14 mouse cellular contexts compared by ENCODE assay signal in the genomic region with DNA sequence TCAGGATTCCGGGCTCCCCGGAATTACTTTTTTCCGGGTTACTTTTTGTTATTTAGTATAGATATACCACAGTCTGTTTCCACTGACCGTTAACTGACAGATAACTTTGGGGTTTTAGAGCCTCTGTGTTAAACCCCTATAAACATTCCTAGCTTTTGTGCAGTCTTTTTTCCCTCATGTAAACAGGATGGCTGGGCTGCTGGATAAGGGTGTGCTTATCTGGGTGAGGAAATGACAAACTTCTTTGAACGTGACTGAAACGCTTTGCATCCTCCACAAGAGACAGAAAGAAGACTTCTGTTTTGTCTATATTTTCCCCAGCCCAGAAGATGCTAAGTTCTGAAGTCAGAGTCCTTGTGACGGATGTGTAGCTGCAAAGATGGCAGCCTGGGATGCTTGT. TPM values are rescaled to one million over a fixed set of nuclear protein-coding genes. Genes with fewer than 3 reads are reported as not detected.
DNase-seq lines count a peak whose midpoint lies in the region; ATAC-seq and TF ChIP-seq lines count a peak whose summit lies in the region.
"Had no signal": no experiment of that assay in that cellular context is flagged by ENCODE, and none has a peak within 500 bp of the region (broad histone marks: within the 10 kb centered on the region; RNA-seq: fewer than 3 reads in every experiment).

No protein-coding gene starts in this region.

- H3K9ac ChIP-seq in kidney, postnatal 0 days (ENCODE audit: low read depth, low read length) = no peak overlapping the region
- H3K9ac ChIP-seq in liver, embryonic 12.5 days = no peak overlapping the region

- WGBS in heart, embryonic 10.5 days = 42% methylated on average over 7 of the region's 7 CpGs
- WGBS in kidney, postnatal 0 days = 61% methylated on average over 7 of the region's 7 CpGs
- 14% methylated on average over 7 of the region's 7 CpGs for WGBS in liver, embryonic 12.5 days (ENCODE audit: insufficient replicate concordance)

- no peaks in the 10 kb centered on the region for H3K9me3 ChIP-seq in heart, embryonic 10.5 days
- no peaks in the 10 kb centered on the region for H3K9me3 ChIP-seq in kidney, postnatal 0 days (replicated peaks; ENCODE audit: low read length)
- H3K9me3 ChIP-seq in liver, embryonic 12.5 days (replicated peaks) = no peaks in the 10 kb centered on the region

- no peak for TF ChIP-seq CTCF in kidney, postnatal 0 days (IDR thresholded peaks at IDR 0.05; ENCODE audit: low read depth)

- H3K27me3 ChIP-seq in heart, embryonic 10.5 days (ENCODE audit: insufficient read depth, poor library complexity, severe bottlenecking) = no peaks in the 10 kb centered on the region
- no peaks in the 10 kb centered on the region for H3K27me3 ChIP-seq in kidney, postnatal 0 days (ENCODE audit: insufficient read depth, low read length)
- no peaks in the 10 kb centered on the region for H3K27me3 ChIP-seq in liver, embryonic 12.5 days (replicated peaks)

- no peaks in the 10 kb centered on the region for H3K36me3 ChIP-seq in heart, embryonic 10.5 days
- no peaks in the 10 kb centered on the region for H3K36me3 ChIP-seq in kidney, postnatal 0 days (ENCODE audit: insufficient read depth, low read length)
- no peaks in the 10 kb centered on the region for H3K36me3 ChIP-seq in liver, embryonic 12.5 days

- DNase-seq in heart, embryonic 10.5 days (ENCODE audit: low spot score) = no peak
- DNase-seq in heart, adult 8-10 months (ENCODE audit: low spot score) = no peak
- peak; percentile 56 for DNase-seq in kidney, postnatal 0 days (ENCODE audit: low spot score)
- no peak for DNase-seq in kidney, postnatal 36 days
- peak; percentile 44 for DNase-seq in lung, postnatal 14 days
- no peak for DNase-seq in adipocyte (ENCODE audit: low spot score)
- no peak for DNase-seq in right cerebral cortex, postnatal 14 days
- DNase-seq: cerebellum, postnatal 10 days; thymus, postnatal 36 days had no signal

- no peak for ATAC-seq in kidney, postnatal 0 days (replicated peaks; ENCODE audit: low FRiP score, low read depth)
- ATAC-seq in liver, embryonic 12.5 days = peak; percentile 70; the same call in 1 of the 2 replicates
- ATAC-seq: activated CD4-positive, CD25-positive, alpha-beta regulatory T cell, adult 4 months; inflammation-experienced regulatory T-cells, adult 6 months had no signal

- H3K4me2 ChIP-seq in kidney, postnatal 0 days (ENCODE audit: low read length) = no peak overlapping the region
- H3K4me2 ChIP-seq in liver, embryonic 12.5 days = 0 out of 2 replicates have a peak overlapping the region, but pooled peaks have one; percentile 14
- H3K4me2 ChIP-seq: midbrain, embryonic 11.5 days had no signal

- H3K27ac ChIP-seq in heart, embryonic 10.5 days = peak overlapping the region; percentile 64
- H3K27ac ChIP-seq in kidney, postnatal 0 days = no peak overlapping the region
- peak overlapping the region; percentile 53; the same call in 1 of the 2 replicates for H3K27ac ChIP-seq in liver, embryonic 12.5 days
- H3K27ac ChIP-seq: layer of hippocampus, adult 2 months had no signal

- no peak overlapping the region for H3K4me3 ChIP-seq in heart, embryonic 10.5 days
- no peak overlapping the region for H3K4me3 ChIP-seq in kidney, postnatal 0 days (replicated peaks; ENCODE audit: low read depth, low read length)
- no peak overlapping the region for H3K4me3 ChIP-seq in liver, embryonic 12.5 days
- H3K4me3 ChIP-seq: layer of hippocampus, adult 2 months had no signal

- peaks cover 22% of the 10 kb centered on the region for H3K4me1 ChIP-seq in heart, embryonic 10.5 days
- no peaks in the 10 kb centered on the region; the same call in 1 of the 2 replicates for H3K4me1 ChIP-seq in kidney, postnatal 0 days (replicated peaks; ENCODE audit: insufficient read depth, low read length)
- peaks cover 31% of the 10 kb centered on the region for H3K4me1 ChIP-seq in liver, embryonic 12.5 days

RNA-seq across cellular contexts. Expression of gene Mest, which starts 10.9 kb away (rescaled TPM):
- polyA plus RNA-seq in heart, embryonic 10.5 days (2016; fragmentation: Nextera tagmentation; extraction: Ambion mirVana) = 3,213 and 4,348 TPM in 2 replicates
- total RNA-seq in heart, adult 8-10 months (2022) = 1 to 10 TPM; 3.2 to 9.2 (median 7.6) TPM
- 1,049 and 1,099 TPM in 2 replicates for polyA plus RNA-seq in kidney, postnatal 0 days (2015; fragmentation: Nextera tagmentation; extraction: Ambion mirVana)
- polyA plus RNA-seq in liver, embryonic 12.5 days (2016; fragmentation: Nextera tagmentation; extraction: Ambion mirVana) = 372 and 384 TPM in 2 replicates

RNA-seq across cellular contexts. Expression of gene Cep41, which starts 18.9 kb away (rescaled TPM):
- polyA plus RNA-seq in heart, embryonic 10.5 days (2016; fragmentation: Nextera tagmentation; extraction: Ambion mirVana) = 12.5 and 15.3 TPM in 2 replicates
- 1 to 10 TPM; 1.5 to 3.4 (median 2.1) TPM for total RNA-seq in heart, adult 8-10 months (2022)
- polyA plus RNA-seq in kidney, postnatal 0 days (2015; fragmentation: Nextera tagmentation; extraction: Ambion mirVana) = 11.9 and 12.1 TPM in 2 replicates
- polyA plus RNA-seq in liver, embryonic 12.5 days (2016; fragmentation: Nextera tagmentation; extraction: Ambion mirVana) = 5.6 and 6.1 TPM in 2 replicates

Comparison
In these comparisons a context has a peak if more than half of its experiments do, and no peak if none do; other contexts are left out.
1. DNase-seq: peak in kidney, postnatal 0 days (single experiment) and lung, postnatal 14 days (single experiment); none in heart, embryonic 10.5 days (single experiment), heart, adult 8-10 months (single experiment), kidney, postnatal 36 days (0 of 2), adipocyte (single experiment) and right cerebral cortex, postnatal 14 days (single experiment).